Mouse (Mus musculus) brown adipose tissue, adult 24 weeks (tissue): ENCODE measurements around the gene Tmem217. TPM values are rescaled to one million over a fixed set of nuclear protein-coding genes. Genes with fewer than 3 reads are reported as not detected.
"Not testable (repeated sequence)": the region's sequence is repeated elsewhere in the genome, so short reads cannot be mapped to it uniquely, and the experiment has no call there.

Experiments used
- H3K27ac ChIP-seq: fragments of 200-500 bp; replicated peaks from 2 replicates; pipeline ENCODE4 v1.5.1; 2012; ENCODE audit warnings: low read depth, mild to moderate bottlenecking, low read length
- H3K4me1 ChIP-seq: fragments of 200-500 bp; 2 replicates; pipeline ENCODE4 v1.6.1; 2012; ENCODE audit warnings: low read length, mixed read lengths; ENCODE audit not compliant: control insufficient read depth, insufficient read depth, insufficient read length
- H3K4me3 ChIP-seq: fragments of 200-500 bp; 2 replicates; pipeline ENCODE4 v1.5.1; 2012; ENCODE audit warnings: low read depth, mild to moderate bottlenecking, low read length, moderate library complexity; ENCODE audit not compliant: insufficient read depth
- polyA plus RNA-seq: library from polyadenylated mRNA; stranded (reverse); fragments of >200 nt; gene quantifications from 2 replicates; pipeline ENCODE4 v1.2.4, GENCODE M21; 2012; ENCODE audit not compliant: missing spikeins, insufficient read depth, insufficient read length

Tmem217 gene
- polyA plus RNA-seq, 1 experiment, result not detected

DNA sequence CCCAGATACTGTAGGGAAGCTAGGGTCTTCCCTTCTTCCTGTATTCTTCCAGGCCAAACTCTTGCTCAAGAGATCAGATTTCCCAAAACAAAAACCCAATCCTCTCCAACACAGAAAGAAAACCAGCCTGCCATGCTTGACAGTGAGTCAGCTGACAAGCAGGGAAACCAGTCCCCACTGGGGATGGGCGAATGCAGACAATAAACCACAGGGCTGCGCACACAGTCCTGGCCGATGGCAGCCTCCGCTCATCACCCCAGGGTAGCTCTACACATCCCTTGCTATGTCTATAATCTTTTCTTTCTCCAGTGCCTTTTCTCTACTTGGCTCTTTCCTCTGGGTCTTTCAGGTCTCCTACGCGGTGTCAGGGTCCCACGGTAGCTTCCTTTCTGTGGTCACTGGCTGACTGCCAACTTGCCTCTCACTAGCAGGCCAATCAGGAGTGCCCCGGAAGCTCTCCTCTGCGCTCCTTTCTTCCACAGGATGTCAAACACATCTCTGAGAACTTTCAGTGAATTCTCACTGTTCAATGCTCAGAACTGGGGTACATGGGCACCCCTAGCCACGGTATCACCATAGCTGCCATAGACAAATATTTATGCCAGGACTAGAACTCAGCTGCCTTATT, 20.3 kb downstream of the Tmem217 start:
- no peaks in the 10 kb centered on the region for H3K4me1 ChIP-seq
- no peak overlapping the region for H3K4me3 ChIP-seq
- no peak overlapping the region for H3K27ac ChIP-seq

DNA sequence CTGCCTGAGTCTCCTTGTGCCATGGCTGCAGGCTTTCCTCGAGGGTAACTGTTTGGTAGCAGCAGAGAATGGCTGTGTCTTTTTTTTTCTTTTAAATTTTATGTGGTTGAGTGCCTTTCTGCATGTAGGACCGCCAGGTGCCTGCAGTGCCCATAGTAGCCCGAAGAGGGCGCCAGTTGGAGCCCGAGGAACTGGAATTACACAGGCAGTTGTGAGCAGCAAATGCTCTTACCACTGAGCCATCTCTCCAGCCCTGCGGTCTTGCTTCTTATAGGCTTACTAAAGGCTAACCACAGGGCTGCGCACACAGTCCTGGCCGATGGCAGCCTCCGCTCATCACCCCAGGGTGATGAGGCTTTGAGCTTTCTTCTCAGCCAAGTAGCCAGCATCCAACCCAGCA, 20.9 kb downstream of the Tmem217 start:
- Histone ChIP-seq H3K27ac (no peak overlapping the region), H3K4me1 (no peaks in the 10 kb centered on the region), H3K4me3 (no peak overlapping the region)

DNA sequence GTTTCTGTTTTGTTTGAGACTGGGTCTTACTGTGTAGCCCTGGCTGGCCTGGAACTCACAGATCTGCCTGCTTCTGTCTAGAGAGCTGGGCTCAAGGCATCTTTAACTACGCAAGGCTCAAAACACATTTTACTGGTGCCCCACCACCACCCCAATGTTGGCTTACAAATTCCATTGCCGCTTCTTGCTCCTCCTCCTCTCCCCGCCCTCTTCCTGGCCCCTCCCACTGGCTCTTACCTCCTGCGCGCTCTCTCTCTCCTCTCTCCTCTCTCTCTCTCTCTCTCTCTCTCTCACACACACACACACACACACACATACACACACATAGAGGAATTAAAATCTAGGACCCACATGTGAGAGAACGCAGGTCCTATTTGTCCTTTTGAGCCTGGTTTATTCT, 21.7 kb downstream of the Tmem217 start:
- no peaks in the 10 kb centered on the region for H3K4me1 ChIP-seq
- no peak overlapping the region for H3K4me3 ChIP-seq
- H3K27ac ChIP-seq, result no peak overlapping the region

DNA sequence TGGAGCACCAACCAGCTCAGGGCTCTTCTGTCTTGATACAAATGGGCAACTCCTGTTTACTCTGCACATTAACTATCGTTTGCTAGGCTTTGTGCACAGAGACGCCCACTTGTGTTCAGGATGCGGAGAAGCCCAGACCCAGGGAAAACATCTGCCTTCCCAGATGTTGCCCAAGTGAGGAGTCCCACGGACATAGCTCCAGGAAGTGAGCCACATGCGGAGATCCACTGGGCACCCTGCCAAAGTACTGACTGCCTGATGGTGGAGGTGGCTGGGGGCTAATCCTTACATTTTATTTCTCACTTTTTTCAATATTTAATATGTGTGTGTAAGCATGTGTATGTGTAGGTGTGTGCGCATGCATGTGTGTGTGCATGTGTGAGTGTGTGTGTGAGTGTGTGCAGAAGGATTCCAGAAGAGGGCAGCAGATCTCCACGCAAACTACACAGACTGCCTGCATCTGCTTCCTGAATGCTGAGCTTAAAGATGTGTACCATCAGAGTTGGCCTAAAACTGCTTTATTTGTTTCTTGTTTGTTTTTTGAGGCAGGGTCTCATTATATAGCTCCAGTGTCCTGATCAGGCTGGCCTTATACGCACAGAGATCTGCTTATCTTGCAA, 23.5 kb downstream of the Tmem217 start:
- no peak overlapping the region for H3K4me3 ChIP-seq
- H3K4me1 ChIP-seq, result no peaks in the 10 kb centered on the region
- H3K27ac ChIP-seq, result no peak overlapping the region

DNA sequence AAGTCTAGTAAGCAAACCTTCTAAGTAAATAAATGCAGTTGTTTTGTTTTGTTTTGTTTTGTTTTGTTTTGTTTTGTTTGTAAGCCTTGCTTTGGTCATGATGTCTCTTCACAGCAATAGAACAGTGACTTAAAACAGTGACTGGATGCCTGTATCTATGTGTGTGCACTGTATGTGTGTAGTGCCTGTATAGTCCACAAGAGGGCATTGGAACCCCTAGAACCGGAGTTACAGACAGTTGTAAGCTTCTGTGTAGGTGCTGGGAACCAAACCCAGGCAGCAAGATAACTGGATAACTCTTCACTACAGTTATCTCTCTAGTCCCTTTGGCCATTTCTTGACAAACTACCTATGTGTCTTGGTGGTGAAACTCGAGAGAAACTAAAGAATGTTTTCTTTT, 26.6 kb downstream of the Tmem217 start:
- no peak overlapping the region for H3K27ac ChIP-seq
- no peaks in the 10 kb centered on the region for H3K4me1 ChIP-seq
- no peak overlapping the region for H3K4me3 ChIP-seq

DNA sequence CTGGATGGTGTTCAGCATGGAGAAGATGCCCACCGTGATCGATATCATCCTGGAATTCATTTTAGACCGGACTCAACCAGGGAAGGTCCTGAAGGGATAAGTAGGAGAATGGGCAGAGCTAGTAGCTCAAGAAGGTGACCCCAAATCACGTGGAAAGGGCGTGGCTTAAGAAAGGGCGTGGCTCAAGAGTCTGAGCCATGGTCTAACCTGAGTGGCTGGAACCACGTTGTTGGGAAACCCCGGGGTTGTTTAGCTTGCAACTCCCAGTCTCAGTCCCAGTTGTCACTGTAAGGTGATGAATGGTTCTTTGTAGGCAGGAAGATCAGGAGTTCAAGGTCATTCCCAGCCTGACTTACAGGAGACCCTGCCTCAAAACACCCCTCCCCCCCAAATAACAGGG, 32.5 kb downstream of the Tmem217 start:
- H3K27ac ChIP-seq, result no peak overlapping the region
- no peak overlapping the region for H3K4me3 ChIP-seq
- no peaks in the 10 kb centered on the region for H3K4me1 ChIP-seq

DNA sequence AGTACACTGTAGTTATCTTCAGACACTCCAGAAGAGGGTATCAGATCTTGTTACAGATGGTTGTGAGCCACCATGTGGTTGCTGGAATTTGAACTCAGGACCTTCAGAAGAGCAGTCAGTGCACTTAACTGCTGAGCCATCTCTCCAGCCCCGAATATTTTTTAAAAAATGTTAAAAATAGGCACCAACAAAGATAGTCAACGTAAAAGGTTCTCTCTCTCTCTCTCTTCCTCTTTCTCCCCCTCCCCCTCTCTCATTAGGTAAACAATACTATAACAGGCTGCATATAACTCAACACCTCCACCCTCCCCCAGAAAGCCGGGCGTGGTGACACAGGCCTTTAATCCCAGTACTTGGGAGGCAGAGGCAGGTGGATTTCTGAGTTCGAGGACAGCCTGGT, 33.5 kb downstream of the Tmem217 start:
- not testable (repeated sequence) for H3K4me3 ChIP-seq, H3K27ac ChIP-seq, H3K4me1 ChIP-seq

DNA sequence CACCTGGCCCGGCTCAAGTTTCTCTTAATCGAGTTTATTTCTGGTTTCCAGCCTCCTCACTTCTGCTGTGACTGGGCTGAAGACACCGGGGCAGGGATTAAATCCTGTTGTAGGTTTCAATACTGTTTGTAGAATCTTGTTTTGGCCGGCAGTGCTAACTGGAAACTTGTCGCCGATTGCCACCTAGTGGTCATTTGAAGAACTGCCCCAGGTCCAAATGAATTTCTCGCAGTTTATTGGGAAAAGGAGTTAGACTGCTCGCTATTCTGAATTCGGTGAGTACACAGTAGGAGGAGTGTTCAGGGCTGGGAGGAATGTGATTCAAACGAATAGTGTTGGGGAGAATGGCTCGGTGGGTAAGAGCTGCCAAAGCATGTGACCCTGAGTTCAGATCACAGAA, 37.8 kb downstream of the Tmem217 start:
- Histone ChIP-seq H3K4me3 (no peak overlapping the region), H3K4me1 (no peaks in the 10 kb centered on the region), H3K27ac (no peak overlapping the region)

DNA sequence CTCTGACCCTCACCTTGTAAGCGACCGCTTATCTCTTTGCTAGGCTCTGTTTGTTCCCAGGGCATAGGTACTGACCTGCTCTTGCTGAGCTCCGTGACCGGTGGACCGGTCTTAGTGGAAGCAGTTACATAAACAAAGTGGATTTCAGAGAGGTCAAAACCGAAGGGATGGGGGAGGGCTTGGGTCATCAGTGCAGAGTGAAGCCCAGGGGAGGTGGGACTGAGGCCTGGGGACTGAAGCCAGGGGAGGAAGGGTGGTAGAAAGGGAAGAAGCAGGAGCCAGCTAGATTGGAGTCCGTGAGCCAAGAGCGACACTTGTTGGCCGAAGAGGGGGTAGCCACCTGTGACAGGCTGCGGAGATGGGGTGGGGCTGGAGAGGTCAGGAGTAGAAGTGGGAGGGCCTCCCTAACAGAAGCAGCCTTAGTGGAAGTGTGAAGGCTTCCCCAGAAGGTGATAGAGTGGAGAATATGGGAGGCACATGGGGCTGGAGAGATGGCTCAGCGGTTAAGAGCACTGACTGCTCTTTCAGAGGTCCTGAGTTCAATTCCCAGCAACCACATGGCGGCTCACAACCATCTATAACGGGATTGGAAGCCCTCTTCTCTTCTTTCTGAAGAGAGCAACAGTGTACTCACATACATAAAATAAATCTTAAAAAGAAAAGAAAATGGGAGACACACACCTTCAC, 39.0 kb downstream of the Tmem217 start:
- Histone ChIP-seq H3K27ac (no peak overlapping the region), H3K4me1 (no peaks in the 10 kb centered on the region), H3K4me3 (no peak overlapping the region)

DNA sequence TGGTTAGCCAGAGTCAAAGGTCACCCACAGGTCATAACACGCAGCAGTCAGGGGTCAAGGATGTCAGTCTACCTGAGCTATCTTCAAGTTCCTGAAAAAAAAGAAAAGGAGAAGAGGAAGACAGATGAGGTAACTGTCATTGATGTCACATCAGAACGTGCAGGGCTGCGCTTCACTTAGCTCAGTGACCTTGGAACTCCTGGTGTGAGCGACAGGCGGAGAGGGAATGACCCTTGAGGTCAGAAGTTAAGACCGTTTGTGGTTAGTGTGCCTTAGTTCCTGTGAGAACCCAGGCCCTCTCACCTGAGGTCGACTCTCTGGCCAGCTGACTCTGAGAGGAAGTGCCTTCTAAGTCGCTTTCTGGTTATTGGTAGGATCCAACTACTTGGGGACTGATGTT, 41.5 kb downstream of the Tmem217 start:
- no peak overlapping the region for H3K27ac ChIP-seq
- no peak overlapping the region for H3K4me3 ChIP-seq
- no peaks in the 10 kb centered on the region for H3K4me1 ChIP-seq

DNA sequence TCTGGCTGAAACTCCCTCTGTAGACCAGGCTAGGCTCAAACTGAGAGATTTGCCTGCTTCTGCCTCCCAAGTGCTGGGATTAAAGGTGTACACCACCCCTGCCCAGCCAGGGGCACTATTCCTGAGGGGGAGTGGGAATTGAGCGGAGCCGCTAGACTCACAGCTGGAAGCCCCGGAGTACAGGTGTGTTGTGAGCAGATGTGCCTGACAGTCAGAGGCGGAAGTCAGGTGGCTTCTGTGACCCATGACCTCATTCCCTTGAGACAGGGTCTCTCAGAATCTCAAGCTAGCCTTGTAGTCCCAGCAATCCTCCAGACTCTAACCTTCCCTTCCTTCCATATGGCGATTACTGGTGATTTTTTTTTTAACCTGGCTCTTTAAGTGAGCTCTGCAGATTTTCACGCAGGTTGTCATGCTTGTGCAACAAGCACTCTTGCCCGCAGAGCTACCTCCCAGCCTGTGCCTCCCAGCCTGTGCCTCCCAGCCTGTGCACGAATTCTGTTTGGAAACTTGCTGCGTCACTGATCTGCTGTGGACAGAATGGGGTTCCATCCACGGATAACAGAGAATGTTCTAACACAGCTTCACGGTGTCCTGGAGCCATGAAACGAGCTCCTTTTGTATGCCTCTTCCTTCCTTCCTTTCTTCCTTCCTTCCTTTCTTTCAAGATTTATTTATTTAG, 43.1 kb downstream of the Tmem217 start:
- H3K4me1 ChIP-seq, result no peaks in the 10 kb centered on the region
- H3K4me3 ChIP-seq, result no peak overlapping the region
- no peak overlapping the region for H3K27ac ChIP-seq

DNA sequence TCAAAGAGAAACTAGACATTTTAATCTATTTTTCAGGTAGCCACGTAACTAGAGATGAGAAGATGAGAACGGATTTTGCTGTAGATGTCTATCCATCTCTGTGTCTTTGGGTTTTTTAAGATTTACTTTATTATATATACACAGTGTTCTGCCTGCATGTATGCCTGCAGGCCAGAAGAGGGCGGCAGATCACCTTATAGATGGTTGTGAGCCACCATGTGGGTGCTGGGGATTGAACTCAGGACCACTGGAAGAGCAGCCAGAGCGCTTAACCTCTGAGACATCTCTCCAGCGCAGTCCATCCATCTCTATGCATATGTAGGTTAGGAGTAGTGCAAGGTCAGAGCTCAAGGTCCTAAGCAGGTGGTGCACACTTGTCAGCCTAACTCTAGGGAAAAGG, 48.5 kb downstream of the Tmem217 start:
- Histone ChIP-seq H3K4me1 (peaks cover 4% of the 10 kb centered on the region; the same call in 1 of the 2 replicates), H3K27ac (no peak overlapping the region), H3K4me3 (no peak overlapping the region)

DNA sequence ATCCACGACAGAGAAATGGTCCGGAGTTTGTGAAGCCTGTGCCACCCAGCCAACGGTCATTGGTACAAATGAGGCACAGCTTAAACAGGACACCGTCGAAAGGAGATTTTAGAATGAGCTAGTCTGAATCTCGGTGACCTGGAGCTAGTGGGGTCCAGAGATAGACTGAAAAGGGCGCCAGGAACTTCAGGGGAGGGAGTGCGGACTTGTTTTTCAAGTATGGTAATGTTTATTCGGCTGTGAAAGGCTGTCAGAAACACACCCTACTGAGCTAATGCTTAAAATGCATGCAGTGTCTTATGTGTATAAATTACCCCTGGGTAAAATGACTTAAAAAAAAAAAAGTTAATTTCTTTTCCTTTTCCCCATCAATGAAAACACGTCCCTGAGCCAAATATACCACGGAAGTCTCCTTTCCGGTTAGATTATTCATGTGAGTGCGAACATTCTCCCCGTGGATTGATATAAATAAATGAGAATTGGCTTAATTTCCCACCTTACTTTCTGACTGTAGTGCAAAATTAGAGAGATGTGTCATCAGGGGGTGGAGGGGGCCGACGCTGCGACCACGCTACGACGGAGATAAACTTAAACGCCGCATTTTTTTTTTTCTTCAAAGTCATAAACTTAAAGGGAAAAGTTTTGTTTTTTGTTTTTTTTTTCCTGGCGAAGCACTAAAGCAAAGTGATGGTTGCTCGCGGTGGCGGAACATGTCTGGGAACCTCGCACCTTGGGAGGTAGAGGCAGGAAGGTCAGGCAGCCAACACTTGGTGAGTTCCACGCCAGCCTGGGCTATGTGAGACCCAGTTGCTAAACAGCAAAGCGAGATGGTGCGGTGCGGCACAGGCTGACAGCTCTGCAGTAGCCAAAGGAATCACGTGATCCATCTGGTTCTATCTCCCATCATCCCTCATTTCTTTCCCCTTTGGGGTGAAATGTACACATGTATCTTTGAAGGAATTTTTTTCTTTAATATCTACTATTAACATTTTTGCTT, 49.2 kb downstream of the Tmem217 start:
- Histone ChIP-seq H3K4me3 (peak overlapping the region; percentile 54), H3K27ac (peak overlapping the region; percentile 23; the same call in 1 of the 2 replicates), H3K4me1 (peaks cover 6% of the 10 kb centered on the region)

DNA sequence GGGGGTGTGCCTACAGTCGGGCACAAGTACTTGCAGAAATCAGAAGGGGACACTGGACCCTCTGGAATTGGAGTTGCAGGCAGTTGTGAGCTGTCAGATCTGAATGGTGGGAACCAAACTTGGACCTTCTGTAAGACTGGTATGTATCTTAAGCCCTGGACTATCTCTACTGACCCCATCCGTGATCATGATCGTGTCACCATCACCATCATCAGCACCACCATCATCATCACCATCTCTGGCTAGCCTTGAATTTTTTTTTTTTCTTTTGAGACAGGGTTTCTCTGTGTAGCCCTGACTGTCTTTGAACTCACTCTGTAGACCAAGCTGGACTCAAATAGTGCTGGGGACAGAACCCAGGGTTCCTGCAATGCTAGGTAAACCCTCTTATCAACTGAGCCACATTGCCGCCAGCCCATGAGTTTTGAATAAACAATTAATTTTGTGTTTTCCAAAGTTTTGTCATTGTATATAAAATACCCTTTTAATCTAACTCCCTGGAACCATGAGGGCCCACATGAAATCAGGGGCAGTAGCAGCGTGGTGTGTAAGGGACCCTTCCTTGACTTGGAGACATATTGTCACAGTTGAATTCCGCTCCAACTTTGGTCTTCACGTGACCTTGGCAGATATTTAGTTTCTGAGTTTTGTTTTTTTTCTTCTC, 50.0 kb downstream of the Tmem217 start:
- Histone ChIP-seq H3K27ac (peak overlapping the region; percentile 23; the same call in 1 of the 2 replicates), H3K4me3 (no peak overlapping the region), H3K4me1 (peaks cover 8% of the 10 kb centered on the region)
